Mouse (Mus musculus): ENCODE data around the gene Ets1. TPM values are rescaled to one million over a fixed set of nuclear protein-coding genes. Genes with fewer than 3 reads are reported as not detected.

Gene Ets1
- polyA plus RNA-seq (2012; rRNA removed): 12.2 and 20.6 TPM in 2 replicates

DNA sequence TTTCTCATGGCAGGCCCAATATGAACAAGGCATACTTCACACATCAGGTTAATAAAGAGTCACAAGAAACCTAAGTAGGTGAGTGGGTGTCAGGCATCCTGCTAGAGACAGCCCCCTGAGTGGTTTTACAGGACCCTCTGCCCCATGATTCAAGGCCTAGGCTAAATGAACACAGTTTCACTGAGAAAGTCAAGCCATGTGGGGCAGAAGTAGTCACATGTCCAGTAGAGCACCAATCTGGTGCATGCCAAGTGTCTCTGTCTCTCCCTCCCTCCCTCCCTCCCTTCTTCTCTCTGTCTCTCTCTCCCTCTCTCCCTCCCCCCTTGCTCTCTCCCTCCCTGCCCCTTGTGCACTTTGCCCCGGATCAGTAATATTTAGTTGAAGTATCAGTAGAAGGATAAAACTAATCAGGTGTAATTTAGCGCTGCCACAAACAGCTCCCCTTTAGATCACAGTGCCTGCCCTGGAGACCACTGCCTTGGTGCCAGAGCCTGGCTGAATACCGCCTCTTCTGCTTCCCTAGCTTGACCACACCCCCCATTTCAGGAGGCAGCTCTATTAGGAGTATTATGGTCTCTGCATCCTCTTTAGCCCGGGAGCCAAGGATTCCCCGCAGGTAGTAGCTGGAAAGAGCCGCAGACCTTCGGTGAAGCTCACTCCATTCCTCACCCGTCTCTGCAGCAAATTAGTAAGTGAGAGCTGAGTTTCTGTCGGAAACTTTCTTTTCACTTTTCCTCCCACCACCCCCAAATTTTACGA, at the start of gene Ets1:
Ets1 (plus strand) TSS at position 595 of the 759 bp plus-strand sequence.

Other genes with a start within 250 kb of the Ets1 start
- gene Fli1, start 93.4 kb upstream of the Ets1 start, polyA plus RNA-seq (2012; rRNA removed): 5.0 and 17.2 TPM in 2 replicates